Mouse (Mus musculus) heart, embryonic 14.5 days (tissue): ENCODE data around the gene Fgfr2. TPM values are rescaled to one million over a fixed set of nuclear protein-coding genes. Genes with fewer than 3 reads are reported as not detected.

Experiments
- ATAC-seq: fragments of 200-750 bp; cut with Nextera tagmentation; 2 replicates; pipeline ENCODE4 v1.8.0; 2017; ENCODE audit warnings: low read depth, moderate TSS enrichment; ENCODE audit not compliant: insufficient number of reproducible peaks, insufficient read depth, low FRiP score
- H3K27ac ChIP-seq, 2 experiments: fragments of 200-500 bp in 1 of 2; fragments of 300-500 bp in 1 of 2; sonication (generic) in 1 of 2; replicated peaks in 1 of 2; 2 replicates each; pipeline ENCODE4 v1.5.1; 2012 to 2014; ENCODE audit warnings: low read depth in 2 of 2, low read length in 2 of 2, control low read depth in 1 of 2, mild to moderate bottlenecking in 1 of 2, mixed read lengths in 1 of 2; ENCODE audit not compliant: control insufficient read depth in 1 of 2, insufficient read depth in 1 of 2
- H3K27me3 ChIP-seq: fragments of 300-500 bp; sonication (generic); 2 replicates; pipeline ENCODE4 v1.6.1; 2014; ENCODE audit warnings: mild to moderate bottlenecking, low read length, control low read depth; ENCODE audit not compliant: control insufficient read depth, insufficient read depth
- H3K36me3 ChIP-seq: fragments of 300-500 bp; sonication (generic); 2 replicates; pipeline ENCODE4 v1.6.1; 2014; ENCODE audit warnings: mild to moderate bottlenecking, control low read depth, low read length, mixed read lengths; ENCODE audit not compliant: control insufficient read depth, insufficient read depth
- H3K4me1 ChIP-seq, 2 experiments: fragments of 200-500 bp in 1 of 2; fragments of 300-500 bp in 1 of 2; sonication (generic) in 1 of 2; 2 replicates each; pipeline ENCODE4 v1.6.1; 2012 to 2014; ENCODE audit warnings: low read length in 2 of 2, control low read depth in 1 of 2, mixed read lengths in 1 of 2; ENCODE audit not compliant: control insufficient read depth in 2 of 2, insufficient read depth in 2 of 2
- H3K4me2 ChIP-seq: fragments of 300-500 bp; sonication (generic); 2 replicates; pipeline ENCODE4 v1.6.1; 2014; ENCODE audit warnings: mild to moderate bottlenecking, low read length
- H3K4me3 ChIP-seq, 2 experiments: fragments of 200-500 bp in 1 of 2; fragments of 300-500 bp in 1 of 2; sonication (generic) in 1 of 2; 2 replicates each; pipeline ENCODE4 v1.5.1; 2012 to 2014; ENCODE audit warnings: low read length in 2 of 2, mild to moderate bottlenecking in 2 of 2, control low read depth in 1 of 2, low read depth in 1 of 2, moderate library complexity in 1 of 2; ENCODE audit not compliant: control insufficient read depth in 1 of 2, insufficient read depth in 1 of 2
- H3K9ac ChIP-seq: fragments of 300-500 bp; sonication (generic); 2 replicates; pipeline ENCODE4 v1.6.1; 2014; ENCODE audit warnings: mild to moderate bottlenecking, low read length
- H3K9me3 ChIP-seq: fragments of 300-500 bp; sonication (generic); 2 replicates; pipeline ENCODE4 v1.6.1; 2016; ENCODE audit warnings: low read length, control low read depth; ENCODE audit not compliant: control insufficient read depth
- WGBS: fragments of 180-500 bp; shearing (Covaris S2); extraction: QIAGEN DNeasy Blood & Tissue Kit; methylation state at CpG from one replicate; pipeline ENCODE4 v1.1.7; 2014; 5-methylcytosine and 5-hydroxymethylcytosine counted together
- polyA plus RNA-seq: library from polyadenylated mRNA; unstranded; fragments of >200 nt; fragmentation: Nextera tagmentation; extraction: Ambion mirVana; gene quantifications from 2 replicates; pipeline ENCODE4 v1.2.1, GENCODE M21; 2014

Gene Fgfr2
- polyA plus RNA-seq, 1 experiment from 2014 or later, result 22.4 TPM

GRCm38 (mm10) chr7:132128687-132129086, 994.5 kb downstream of the Fgfr2 start:
- 75% methylated on average over 6 of the region's 6 CpGs for WGBS
- Histone ChIP-seq H3K4me1 (no peaks in the 10 kb centered on the region), H3K27me3 (no peaks in the 10 kb centered on the region), H3K4me3 (no peak overlapping the region), H3K4me2 (no peak overlapping the region), H3K36me3 (no peaks in the 10 kb centered on the region), H3K9me3 (peaks cover 2% of the 10 kb centered on the region; the same call in 1 of the 2 replicates), H3K27ac (no peak overlapping the region), H3K9ac (no peak overlapping the region)
- ATAC-seq, result no peak

- Histone ChIP-seq H3K4me2 (no peak overlapping the region), H3K27me3 (no peaks in the 10 kb centered on the region), H3K36me3 (no peaks in the 10 kb centered on the region), H3K27ac (no peak overlapping the region), H3K4me1 (peaks cover 0 to 2% of the 10 kb centered on the region in 2 experiments; a peak in 2 of 4 replicates), H3K4me3 (no peak overlapping the region), H3K9ac (no peak overlapping the region), H3K9me3 (no peaks in the 10 kb centered on the region)
- 60% methylated on average over 7 of the region's 7 CpGs for WGBS
- ATAC-seq, result no peak
These were observed 998.2 kb downstream of the Fgfr2 start for GRCm38 (mm10) chr7:132124948-132125347.

- ATAC-seq, result no peak
- Histone ChIP-seq H3K4me1 (peaks cover 0 to 2% of the 10 kb centered on the region in 2 experiments; a peak in 2 of 4 replicates), H3K27ac (no peak overlapping the region), H3K36me3 (no peaks in the 10 kb centered on the region), H3K9me3 (no peaks in the 10 kb centered on the region), H3K27me3 (no peaks in the 10 kb centered on the region), H3K4me3 (no peak overlapping the region), H3K9ac (no peak overlapping the region), H3K4me2 (no peak overlapping the region)
- 27% methylated on average over 7 of the region's 7 CpGs for WGBS
These were observed 999.9 kb downstream of the Fgfr2 start for GRCm38 (mm10) chr7:132123211-132123610.

- Histone ChIP-seq H3K27me3 (no peaks in the 10 kb centered on the region), H3K36me3 (no peaks in the 10 kb centered on the region), H3K9me3 (no peaks in the 10 kb centered on the region), H3K4me2 (no peak overlapping the region), H3K27ac (no peak overlapping the region), H3K4me3 (no peak overlapping the region), H3K4me1 (peaks cover 0 to 2% of the 10 kb centered on the region in 2 experiments; a peak in 2 of 4 replicates), H3K9ac (no peak overlapping the region)
- ATAC-seq, result no peak
- 73% methylated on average over 4 of the region's 4 CpGs for WGBS
These were observed 1003.3 kb downstream of the Fgfr2 start for GRCm38 (mm10) chr7:132119817-132120216.

GRCm38 (mm10) chr7:132111770-132112169, 1011.4 kb downstream of the Fgfr2 start:
- Histone ChIP-seq H3K4me3 (no peak overlapping the region), H3K4me1 (no peaks in the 10 kb centered on the region), H3K4me2 (no peak overlapping the region), H3K9me3 (no peaks in the 10 kb centered on the region), H3K36me3 (no peaks in the 10 kb centered on the region), H3K27me3 (no peaks in the 10 kb centered on the region), H3K9ac (no peak overlapping the region), H3K27ac (no peak overlapping the region)
- 63% methylated on average over 5 of the region's 5 CpGs for whole genome bisulfite sequencing
- no peak for ATAC-seq

- Histone ChIP-seq H3K9ac (no peak overlapping the region), H3K4me2 (no peak overlapping the region), H3K9me3 (no peaks in the 10 kb centered on the region), H3K4me1 (no peaks in the 10 kb centered on the region), H3K27me3 (no peaks in the 10 kb centered on the region), H3K4me3 (no peak overlapping the region), H3K36me3 (no peaks in the 10 kb centered on the region), H3K27ac (no peak overlapping the region)
- WGBS, result 87% methylated on average over 3 of the region's 3 CpGs
- ATAC-seq, result no peak
These were observed 1012.8 kb downstream of the Fgfr2 start for GRCm38 (mm10) chr7:132110308-132110707.

- Histone ChIP-seq H3K4me1 (no peaks in the 10 kb centered on the region), H3K9ac (no peak overlapping the region), H3K4me3 (no peak overlapping the region), H3K4me2 (no peak overlapping the region), H3K36me3 (no peaks in the 10 kb centered on the region), H3K27ac (no peak overlapping the region), H3K9me3 (no peaks in the 10 kb centered on the region), H3K27me3 (no peaks in the 10 kb centered on the region)
- no peak for ATAC-seq
- WGBS, result 80% methylated on average over 4 of the region's 4 CpGs
These were observed 1016.3 kb downstream of the Fgfr2 start for GRCm38 (mm10) chr7:132106891-132107290.

- Histone ChIP-seq H3K27me3 (no peaks in the 10 kb centered on the region), H3K9ac (no peak overlapping the region), H3K4me2 (no peak overlapping the region), H3K4me1 (no peaks in the 10 kb centered on the region), H3K27ac (no peak overlapping the region), H3K36me3 (no peaks in the 10 kb centered on the region), H3K9me3 (no peaks in the 10 kb centered on the region), H3K4me3 (no peak overlapping the region)
- WGBS, result 73% methylated on average over 4 of the region's 4 CpGs
- no peak for ATAC-seq
These were observed 1017.8 kb downstream of the Fgfr2 start for GRCm38 (mm10) chr7:132105326-132105725.
